Mouse (Mus musculus): ENCODE data around the gene Gpa33.

GRCm38 (mm10) chr1:166126795-166127194, 3.2 kb upstream of the Gpa33 start:
- TF ChIP-seq POLR2A (IDR thresholded peaks at IDR 0.05; ENCODE audit: borderline replicate concordance, insufficient read depth, low read length) (no peak), CTCF (IDR thresholded peaks at IDR 0.05; ENCODE audit: borderline replicate concordance, insufficient read depth, low read depth, low read length) (no peak)

All from cerebellum, adult 2 months (tissue).